Mouse (Mus musculus): ENCODE measurements around the gene Iqce. TPM values are rescaled to one million over a fixed set of nuclear protein-coding genes. Genes with fewer than 3 reads are reported as not detected.

Gene Iqce
- polyA plus RNA-seq (2015; fragmentation: Nextera tagmentation; extraction: Ambion mirVana), result 22.3 and 23.7 TPM in 2 replicates

- Histone ChIP-seq H3K36me3 (peaks cover 16% of the 10 kb centered on the region), H3K4me2 (peak within 1 kb of the TSS; percentile 75), H3K27me3 (no peaks in the 10 kb centered on the region), H3K27ac (peak within 1 kb of the TSS; percentile 91), H3K4me3 (peak within 1 kb of the TSS; percentile 90), H3K9ac (peak within 1 kb of the TSS; percentile 83), H3K4me1 (peaks cover 35% of the 10 kb centered on the region), H3K9me3 (no peaks in the 10 kb centered on the region)
- WGBS, result under 1% methylated on average over 33 of the region's 33 CpGs
- peak; percentile 8; the same call in 1 of the 2 replicates for ATAC-seq (ENCODE audit: insufficient number of reproducible peaks, low FRiP score, low TSS enrichment, low read depth)
Measured at GRCm38 (mm10) chr5:140702103-140702513, at the start of gene Iqce. Gene Iqce (minus strand): TSS chr5:140702378.

DNA sequence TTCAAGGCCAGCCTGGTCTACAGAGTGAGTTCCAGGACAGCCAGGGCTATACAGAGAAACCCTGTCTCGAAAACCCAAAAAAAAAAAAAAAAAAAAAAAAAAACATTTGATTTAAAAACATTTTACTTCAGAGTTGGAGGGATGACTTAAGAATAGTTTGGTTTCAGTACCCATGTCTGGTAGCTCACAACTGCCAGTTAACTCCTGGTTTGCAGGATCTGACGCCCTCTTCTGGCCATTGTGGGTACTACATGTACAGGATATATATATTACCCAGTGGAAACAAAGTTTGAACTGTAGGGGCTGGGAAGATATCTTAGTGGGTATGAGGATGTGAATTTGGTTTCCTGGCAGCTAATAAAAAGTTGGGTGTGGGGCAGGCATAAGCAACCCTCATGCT, 48.7 kb upstream of the Iqce start:
- Histone ChIP-seq H3K4me1 (peaks cover 15% of the 10 kb centered on the region), H3K9me3 (no peaks in the 10 kb centered on the region; the same call in 1 of the 2 replicates), H3K27me3 (no peaks in the 10 kb centered on the region), H3K27ac (no peak overlapping the region), H3K9ac (no peak overlapping the region), H3K36me3 (peaks cover 12% of the 10 kb centered on the region), H3K4me3 (no peak overlapping the region), H3K4me2 (no peak overlapping the region)
- WGBS, result 0% methylated on average over 1 of the region's 2 CpGs
- no peak for ATAC-seq (ENCODE audit: insufficient number of reproducible peaks, low FRiP score, low TSS enrichment, low read depth)

DNA sequence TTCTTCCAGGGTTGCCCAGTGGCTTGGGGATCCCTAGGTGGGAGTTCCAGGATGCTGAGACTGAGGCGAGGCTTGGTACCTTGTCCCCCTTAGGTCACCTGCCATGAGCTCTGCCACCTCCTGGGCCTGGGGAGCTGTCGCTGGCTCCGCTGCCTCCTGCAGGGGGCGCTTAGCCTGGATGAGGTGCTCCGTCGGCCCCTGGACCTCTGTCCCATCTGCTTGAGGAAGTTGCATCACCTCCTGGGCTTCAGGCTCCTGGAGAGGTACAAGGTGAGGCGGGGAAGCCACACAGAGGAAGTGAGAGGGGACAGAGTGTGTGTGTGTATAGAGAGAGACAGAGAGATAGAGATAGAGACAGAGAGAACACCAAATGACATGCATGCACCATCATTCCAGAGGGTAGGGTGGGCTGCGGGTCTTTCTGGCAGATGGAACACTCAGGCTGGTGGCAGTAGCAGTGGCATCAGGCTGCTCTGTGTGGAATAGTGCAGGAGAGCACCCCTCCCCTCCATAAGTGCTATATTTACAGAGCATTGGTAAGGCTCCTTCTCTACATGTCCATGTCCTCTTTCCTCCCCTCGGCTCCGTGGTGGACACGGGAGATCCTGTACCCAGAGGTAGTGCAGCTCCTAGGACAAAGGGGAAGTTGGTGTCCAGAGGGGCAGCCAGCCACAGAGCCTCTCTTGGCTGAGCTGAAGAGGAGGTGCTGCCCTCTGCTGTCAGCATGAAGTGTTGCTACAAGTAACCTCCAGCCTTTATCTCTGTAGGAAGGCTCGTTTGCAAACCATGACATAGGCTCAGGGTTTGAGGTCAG, 47.1 kb upstream of the Iqce start:
- H3K27me3 ChIP-seq, result no peaks in the 10 kb centered on the region
- 0 out of 2 replicates have a peak, but pooled peaks cover 3% of the 10 kb centered on the region for H3K36me3 ChIP-seq
- H3K4me3 ChIP-seq, result peak overlapping the region; percentile 36
- peak overlapping the region; percentile 46 for H3K4me2 ChIP-seq
- peaks cover 10% of the 10 kb centered on the region; the same call in 1 of the 2 replicates for H3K4me1 ChIP-seq
- peak; percentile 42; the same call in 1 of the 2 replicates for ATAC-seq (ENCODE audit: insufficient number of reproducible peaks, low FRiP score, low TSS enrichment, low read depth)
- H3K9me3 ChIP-seq, result no peaks in the 10 kb centered on the region; the same call in 1 of the 2 replicates
- WGBS, result 13% methylated on average over 12 of the region's 12 CpGs
- H3K27ac ChIP-seq, result no peak overlapping the region
- H3K9ac ChIP-seq, result no peak overlapping the region

DNA sequence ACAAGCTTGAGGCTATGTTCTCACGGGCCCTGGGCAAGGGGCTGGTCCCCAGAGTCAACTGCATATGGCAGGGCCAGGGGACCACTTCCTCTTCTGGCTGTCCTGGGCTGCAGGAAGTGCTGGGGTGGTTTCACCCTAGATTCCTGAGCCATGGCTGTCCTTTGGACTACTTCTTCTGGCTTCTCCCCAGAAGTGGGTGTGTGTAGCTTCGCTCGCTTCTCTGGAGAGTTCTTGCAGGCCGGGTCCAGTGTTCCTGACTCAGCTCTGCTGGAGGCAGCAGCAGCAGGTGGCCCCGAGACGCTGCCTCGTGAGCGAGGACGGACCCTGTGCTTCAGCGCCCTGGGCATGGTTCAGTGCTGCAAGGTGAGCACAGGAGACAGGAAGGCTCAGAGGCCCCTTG, 46.2 kb upstream of the Iqce start:
- 0 out of 2 replicates have a peak, but pooled peaks cover 3% of the 10 kb centered on the region for H3K36me3 ChIP-seq
- no peak for ATAC-seq (ENCODE audit: insufficient number of reproducible peaks, low FRiP score, low TSS enrichment, low read depth)
- H3K9me3 ChIP-seq, result no peaks in the 10 kb centered on the region; the same call in 1 of the 2 replicates
- H3K9ac ChIP-seq, result no peak overlapping the region
- no peak overlapping the region for H3K4me2 ChIP-seq
- no peaks in the 10 kb centered on the region for H3K27me3 ChIP-seq
- no peak overlapping the region for H3K4me3 ChIP-seq
- peaks cover 13% of the 10 kb centered on the region; the same call in 1 of the 2 replicates for H3K4me1 ChIP-seq
- H3K27ac ChIP-seq, result no peak overlapping the region
- WGBS, result 80% methylated on average over 10 of the region's 10 CpGs

DNA sequence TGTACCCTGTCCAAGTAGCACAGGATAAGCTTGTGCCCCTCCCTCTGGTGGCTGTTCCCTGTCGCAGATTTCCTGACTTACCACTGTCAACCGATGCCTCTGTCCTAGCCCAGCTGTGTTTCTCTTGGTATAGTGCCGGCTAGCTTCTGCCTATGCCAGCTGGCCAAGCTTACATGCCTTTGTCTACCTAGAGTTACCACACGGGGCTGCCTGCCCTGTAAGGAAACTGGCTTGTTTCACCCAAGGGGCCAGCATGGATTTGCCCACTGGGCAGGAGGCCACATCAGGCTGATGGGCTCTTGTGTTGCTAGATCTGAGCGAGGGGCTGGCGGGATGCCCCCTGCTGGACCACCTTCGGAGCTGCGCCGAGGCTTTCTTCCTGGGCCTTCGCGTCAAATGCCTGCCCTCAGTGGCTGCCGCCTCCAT, 41.5 kb upstream of the Iqce start:
- no peak for ATAC-seq (ENCODE audit: insufficient number of reproducible peaks, low FRiP score, low TSS enrichment, low read depth)
- Histone ChIP-seq H3K4me3 (no peak overlapping the region), H3K4me2 (no peak overlapping the region), H3K9me3 (no peaks in the 10 kb centered on the region), H3K27ac (no peak overlapping the region), H3K4me1 (0 out of 2 replicates have a peak, but pooled peaks cover 5% of the 10 kb centered on the region), H3K36me3 (no peaks in the 10 kb centered on the region), H3K27me3 (no peaks in the 10 kb centered on the region), H3K9ac (no peak overlapping the region)
- WGBS, result 25% methylated on average over 12 of the region's 12 CpGs

GRCm38 (mm10) chr5:140741877-140742276, 39.7 kb upstream of the Iqce start:
- Histone ChIP-seq H3K9me3 (no peaks in the 10 kb centered on the region), H3K4me3 (no peak overlapping the region), H3K27ac (no peak overlapping the region), H3K4me1 (0 out of 2 replicates have a peak, but pooled peaks cover 3% of the 10 kb centered on the region), H3K36me3 (no peaks in the 10 kb centered on the region), H3K9ac (no peak overlapping the region), H3K27me3 (peaks cover 9% of the 10 kb centered on the region), H3K4me2 (no peak overlapping the region)
- ATAC-seq (ENCODE audit: insufficient number of reproducible peaks, low FRiP score, low TSS enrichment, low read depth), result no peak

DNA sequence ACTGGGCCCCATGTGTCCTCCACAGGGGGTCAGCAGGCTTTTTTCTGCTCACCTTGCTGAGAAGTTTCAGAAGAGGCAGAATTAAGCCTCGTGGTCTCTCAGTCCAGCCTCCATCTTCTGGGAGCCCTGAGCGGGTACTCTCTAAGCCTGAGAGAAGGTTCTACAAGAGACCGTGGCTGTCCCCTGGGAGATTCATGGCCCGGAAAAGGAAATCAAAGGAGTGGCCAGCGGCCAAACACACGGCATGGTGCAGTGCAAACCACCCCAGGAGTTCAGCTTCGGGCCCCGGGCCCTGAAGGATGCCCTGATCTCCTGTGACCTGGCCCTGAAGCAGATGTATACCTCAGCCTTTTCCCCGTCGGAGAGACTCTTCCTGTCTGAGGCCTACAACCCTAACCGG, 38.9 kb upstream of the Iqce start:
- Histone ChIP-seq H3K4me1 (peaks cover 3% of the 10 kb centered on the region; the same call in 1 of the 2 replicates), H3K9ac (no peak overlapping the region), H3K36me3 (no peaks in the 10 kb centered on the region), H3K27ac (no peak overlapping the region), H3K4me2 (no peak overlapping the region), H3K4me3 (no peak overlapping the region), H3K27me3 (peaks cover 18% of the 10 kb centered on the region), H3K9me3 (no peaks in the 10 kb centered on the region)
- ATAC-seq (ENCODE audit: insufficient number of reproducible peaks, low FRiP score, low TSS enrichment, low read depth), result no peak
- WGBS, result 76% methylated on average over 11 of the region's 11 CpGs

DNA sequence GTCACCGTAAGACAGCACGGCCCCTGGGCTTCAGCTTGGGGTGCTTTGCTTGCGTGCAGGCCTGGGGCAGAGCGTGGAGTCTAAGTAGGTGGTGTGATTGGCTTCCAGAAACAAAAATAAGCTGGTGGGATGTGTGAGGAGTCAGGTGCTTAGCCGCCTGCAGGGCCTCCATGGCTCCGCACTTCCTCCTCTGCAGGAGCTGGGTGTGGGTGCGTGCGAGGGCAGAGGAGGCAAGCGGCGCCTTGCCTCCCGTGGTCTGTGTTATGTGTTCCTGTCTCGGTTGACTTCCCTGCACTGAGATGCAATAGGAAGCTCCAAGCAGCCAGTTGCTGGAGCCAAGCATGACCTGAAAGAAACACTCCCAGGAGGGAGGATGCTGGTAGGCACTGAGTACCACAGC, 37.6 kb upstream of the Iqce start:
- Histone ChIP-seq H3K4me1 (peaks cover 12% of the 10 kb centered on the region), H3K9me3 (no peaks in the 10 kb centered on the region), H3K4me3 (no peak overlapping the region), H3K36me3 (no peaks in the 10 kb centered on the region), H3K27ac (no peak overlapping the region), H3K27me3 (peaks cover 27% of the 10 kb centered on the region), H3K4me2 (no peak overlapping the region), H3K9ac (no peak overlapping the region)
- no peak for ATAC-seq (ENCODE audit: insufficient number of reproducible peaks, low FRiP score, low TSS enrichment, low read depth)
- 75% methylated on average over 12 of the region's 12 CpGs for WGBS

DNA sequence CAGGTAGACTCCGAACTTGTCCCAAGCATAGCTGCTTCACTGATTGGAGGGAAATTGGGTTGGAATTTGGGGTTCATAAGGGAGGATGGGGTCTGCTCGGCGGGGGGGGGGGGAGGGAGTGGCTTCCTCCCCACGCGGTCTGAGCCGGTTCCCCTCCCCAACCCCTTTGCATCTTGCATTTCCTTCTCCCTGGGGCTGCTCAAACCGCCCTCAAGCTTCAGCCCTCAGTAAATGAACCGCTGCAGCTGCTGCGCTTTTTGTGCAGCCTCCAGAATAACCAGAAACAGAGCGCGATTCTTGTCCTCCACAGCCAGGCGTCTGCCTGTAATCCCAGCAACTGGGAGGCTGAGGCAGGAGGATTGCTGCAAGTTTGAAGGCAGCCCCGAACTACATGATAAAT, 34.0 kb upstream of the Iqce start:
- Histone ChIP-seq H3K4me3 (peak overlapping the region; percentile 33; the same call in 1 of the 2 replicates), H3K36me3 (no peaks in the 10 kb centered on the region), H3K27ac (no peak overlapping the region), H3K27me3 (peaks cover 33% of the 10 kb centered on the region), H3K9me3 (no peaks in the 10 kb centered on the region), H3K4me2 (no peak overlapping the region), H3K9ac (no peak overlapping the region), H3K4me1 (peaks cover 9% of the 10 kb centered on the region)
- no peak for ATAC-seq (ENCODE audit: insufficient number of reproducible peaks, low FRiP score, low TSS enrichment, low read depth)
- WGBS, result 15% methylated on average over 13 of the region's 13 CpGs

DNA sequence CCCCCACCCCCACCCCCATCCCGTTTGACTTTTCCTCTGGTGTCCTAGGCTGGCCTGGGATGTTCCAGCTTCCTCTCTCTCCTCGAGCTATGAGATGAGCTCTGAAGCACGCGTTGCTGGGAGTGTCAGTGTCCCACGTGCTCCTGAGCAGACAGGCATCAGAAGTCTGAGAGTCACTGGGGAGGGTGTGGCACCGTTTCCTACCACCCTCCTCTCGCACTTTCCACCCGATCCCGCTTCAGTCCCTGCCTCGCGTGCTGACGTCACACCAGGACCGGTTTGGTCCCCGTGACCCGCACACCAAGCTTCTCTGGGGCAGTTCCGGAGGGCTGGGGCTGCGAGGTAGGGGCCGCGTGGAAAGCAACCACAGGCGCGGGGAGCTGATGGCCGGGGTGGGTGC, 33.1 kb upstream of the Iqce start:
- Histone ChIP-seq H3K9ac (no peak overlapping the region), H3K36me3 (no peaks in the 10 kb centered on the region), H3K4me3 (peak overlapping the region; percentile 33), H3K27me3 (peaks cover 33% of the 10 kb centered on the region), H3K4me1 (peaks cover 9% of the 10 kb centered on the region), H3K27ac (no peak overlapping the region), H3K4me2 (peak overlapping the region; percentile 69), H3K9me3 (no peaks in the 10 kb centered on the region)
- WGBS, result 2% methylated on average over 22 of the region's 22 CpGs
- ATAC-seq (ENCODE audit: insufficient number of reproducible peaks, low FRiP score, low TSS enrichment, low read depth), result no peak

GRCm38 (mm10) chr5:140733336-140733735, 31.2 kb upstream of the Iqce start:
- no peak for ATAC-seq (ENCODE audit: insufficient number of reproducible peaks, low FRiP score, low TSS enrichment, low read depth)
- Histone ChIP-seq H3K27ac (no peak overlapping the region), H3K9me3 (no peaks in the 10 kb centered on the region), H3K4me3 (no peak overlapping the region), H3K27me3 (peaks cover 33% of the 10 kb centered on the region), H3K4me1 (peaks cover 9% of the 10 kb centered on the region), H3K4me2 (no peak overlapping the region), H3K9ac (no peak overlapping the region), H3K36me3 (no peaks in the 10 kb centered on the region)
- WGBS, result 61% methylated on average over 3 of the region's 3 CpGs

GRCm38 (mm10) chr5:140732195-140732594, 30.0 kb upstream of the Iqce start:
- no peaks in the 10 kb centered on the region for H3K36me3 ChIP-seq
- H3K27ac ChIP-seq, result no peak overlapping the region
- peaks cover 27% of the 10 kb centered on the region for H3K27me3 ChIP-seq
- H3K4me1 ChIP-seq, result peaks cover 9% of the 10 kb centered on the region
- WGBS, result 65% methylated on average over 4 of the region's 4 CpGs
- no peak overlapping the region for H3K9ac ChIP-seq
- no peak overlapping the region for H3K4me3 ChIP-seq
- no peak overlapping the region for H3K4me2 ChIP-seq
- H3K9me3 ChIP-seq, result no peaks in the 10 kb centered on the region
- ATAC-seq (ENCODE audit: insufficient number of reproducible peaks, low FRiP score, low TSS enrichment, low read depth), result no peak

Measured in limb, embryonic 15.5 days (tissue).